Mouse (Mus musculus): ENCODE data around the gene Defa2. TPM values are rescaled to one million over a fixed set of nuclear protein-coding genes. Genes with fewer than 3 reads are reported as not detected.
"Not testable (repeated sequence)": the region's sequence is repeated elsewhere in the genome, so short reads cannot be mapped to it uniquely, and the experiment has no call there.

The Defa2 gene
- total RNA-seq (2018; cell fraction: chromatin; rRNA removed) = not detected
- total RNA-seq (2018; cell fraction: cytosol; rRNA removed) = not detected
- total RNA-seq (2018; cell fraction: nucleus; rRNA removed) = not detected
- polyA plus RNA-seq (2018) = not detected in 3 replicates

DNA sequence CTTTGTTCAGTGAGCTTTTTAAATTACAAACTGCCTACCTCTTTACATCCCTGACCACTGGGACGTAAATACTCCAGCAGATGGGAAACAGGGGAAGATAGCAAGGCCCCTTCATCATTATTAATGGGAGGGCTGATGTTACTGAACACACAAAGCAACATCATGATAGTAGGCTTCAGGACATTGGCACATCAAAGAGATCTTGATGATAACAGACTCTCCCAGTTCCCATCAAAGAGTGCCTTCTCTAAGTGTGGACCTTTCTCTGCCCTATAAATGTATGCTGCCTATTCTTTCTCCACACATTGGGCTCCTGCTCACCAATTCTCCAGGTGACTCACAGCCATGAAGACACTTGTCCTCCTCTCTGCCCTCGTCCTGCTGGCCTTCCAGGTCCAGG, at the start of gene Defa2:
Gene Defa2, plus strand, starts transcription at position 301 of the 400 bp plus-strand sequence.
- not testable (repeated sequence) for H3K79me2 ChIP-seq (ENCODE audit: inconsistent target); H3K36me3 ChIP-seq (ENCODE audit: inconsistent target); H3K27ac ChIP-seq; H3K4me3 ChIP-seq (ENCODE audit: inconsistent target)
- no CpG with 5 or more reads among the region's 2 CpGs for whole genome bisulfite sequencing (ENCODE audit: missing documents)

- not testable (repeated sequence) for H3K27ac ChIP-seq; H3K79me2 ChIP-seq (ENCODE audit: inconsistent target); H3K36me3 ChIP-seq (ENCODE audit: inconsistent target); H3K4me3 ChIP-seq (ENCODE audit: inconsistent target)
- no CpG with 5 or more reads among the region's 2 CpGs for WGBS (ENCODE audit: missing documents)
These were observed 13.2 kb downstream of the Defa2 start, which contains the start of gene Defa33 for GRCm38 (mm10) chr8:21391511-21391910. Defa33 (plus strand) TSS chr8:21391811.

DNA sequence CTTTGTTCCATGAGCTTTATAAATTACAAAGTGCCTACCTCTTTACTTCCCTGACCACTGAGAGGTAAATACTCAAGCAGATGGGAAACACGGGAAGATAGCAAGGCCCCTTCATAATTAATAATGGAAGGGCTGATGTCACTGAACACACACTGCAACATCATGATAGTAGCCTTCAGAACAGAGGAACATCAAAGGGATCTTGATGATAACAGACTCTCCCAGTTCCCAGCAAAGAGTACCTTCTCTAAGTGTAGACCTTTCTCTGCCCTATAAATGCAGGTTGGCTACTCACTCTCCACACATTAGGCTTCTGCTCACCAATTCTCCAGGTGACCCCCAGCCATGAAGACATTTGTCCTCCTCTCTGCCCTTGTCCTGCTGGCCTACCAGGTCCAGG, 48.8 kb downstream of the Defa2 start, which contains the start of gene Defa36:
Gene Defa36, plus strand, starts transcription at position 301 of the 400 bp plus-strand sequence.
- H3K27ac ChIP-seq; H3K36me3 ChIP-seq (ENCODE audit: inconsistent target); H3K4me3 ChIP-seq (ENCODE audit: inconsistent target); H3K79me2 ChIP-seq (ENCODE audit: inconsistent target): not testable (repeated sequence)
- no CpG with 5 or more reads among the region's 1 CpGs for WGBS (ENCODE audit: missing documents)

Other genes starting within 250 kb of the Defa2 start
- gene Defa30, start 243.9 kb upstream of the Defa2 start, polyA plus RNA-seq (2018) = not detected in 3 replicates
- not detected in 3 replicates for gene Defa22, start 216.2 kb upstream of the Defa2 start, polyA plus RNA-seq (2018)
- not detected in 3 replicates for gene Defa31, start 186.9 kb upstream of the Defa2 start, polyA plus RNA-seq (2018)
- gene Gm15293, start 177.0 kb upstream of the Defa2 start, polyA plus RNA-seq (2018) = not detected in 3 replicates
- not detected in 3 replicates for gene Gm15292, start 128.8 kb upstream of the Defa2 start, polyA plus RNA-seq (2018)
- not detected in 3 replicates for gene Defa27, start 63.0 kb upstream of the Defa2 start, polyA plus RNA-seq (2018)
- not detected in 3 replicates for gene Defa29, start 51.5 kb upstream of the Defa2 start, polyA plus RNA-seq (2018)
- gene Defa33, start 13.3 kb downstream of the Defa2 start, polyA plus RNA-seq (2018) = not detected in 3 replicates
- gene Defa36, start 48.9 kb downstream of the Defa2 start, polyA plus RNA-seq (2018) = not detected in 3 replicates
- gene Gm7849, start 78.0 kb downstream of the Defa2 start, polyA plus RNA-seq (2018) = not detected in 3 replicates
- gene Defa20, start 130.7 kb downstream of the Defa2 start, polyA plus RNA-seq (2018) = not detected in 3 replicates
- gene Defa32, start 150.5 kb downstream of the Defa2 start, polyA plus RNA-seq (2018) = not detected in 3 replicates
- gene Defa37, start 186.9 kb downstream of the Defa2 start, polyA plus RNA-seq (2018) = not detected in 3 replicates
- gene Defa28, start 204.5 kb downstream of the Defa2 start, polyA plus RNA-seq (2018) = not detected in 3 replicates
- not detected in 3 replicates for gene Gm7861, start 216.0 kb downstream of the Defa2 start, polyA plus RNA-seq (2018)
- gene Defa26, start 239.7 kb downstream of the Defa2 start, polyA plus RNA-seq (2018) = not detected in 3 replicates